Mouse (Mus musculus) midbrain, postnatal 0 days (tissue): ENCODE results near the gene Afdn. TPM values are rescaled to one million over a fixed set of nuclear protein-coding genes. Genes with fewer than 3 reads are reported as not detected.

Experiments
- ATAC-seq: fragments of 200-750 bp; cut with Nextera tagmentation; 2 replicates; pipeline ENCODE4 v1.8.0; 2017; ENCODE audit warnings: moderate number of reproducible peaks, mild to moderate bottlenecking, moderate TSS enrichment, moderate library complexity; ENCODE audit not compliant: low FRiP score
- DNase-seq: peaks from one replicate; pipeline ENCODE4 v3.0.0-alpha.2; 2015; ENCODE audit warnings: low spot score
- H3K27ac ChIP-seq: fragments of 300-500 bp; sonication (generic); 2 replicates; pipeline ENCODE4 v1.5.1; 2014; ENCODE audit warnings: low read depth, mild to moderate bottlenecking, low read length, mixed read lengths
- H3K27me3 ChIP-seq: fragments of 300-500 bp; sonication (generic); 2 replicates; pipeline ENCODE4 v1.6.1; 2014; ENCODE audit warnings: low read length, control low read depth, mixed read lengths; ENCODE audit not compliant: insufficient read depth
- H3K36me3 ChIP-seq: fragments of 300-500 bp; sonication (generic); 2 replicates; pipeline ENCODE4 v1.6.1; 2014; ENCODE audit warnings: low read length, control low read depth, mixed read lengths; ENCODE audit not compliant: insufficient read depth
- H3K4me1 ChIP-seq: fragments of 300-500 bp; sonication (generic); 2 replicates; pipeline ENCODE4 v1.6.1; 2014; ENCODE audit warnings: mild to moderate bottlenecking, control low read depth, antibody characterized with exemption, low read length, mixed read lengths; ENCODE audit not compliant: insufficient read depth
- H3K4me2 ChIP-seq: fragments of 300-500 bp; sonication (generic); 2 replicates; pipeline ENCODE4 v1.6.1; 2014; ENCODE audit warnings: low read depth, mild to moderate bottlenecking, low read length, mixed read lengths; ENCODE audit not compliant: poor library complexity, severe bottlenecking
- H3K4me3 ChIP-seq: fragments of 300-500 bp; sonication (generic); 2 replicates; pipeline ENCODE4 v1.5.1; 2014; ENCODE audit warnings: low read depth, mild to moderate bottlenecking, low read length, moderate library complexity
- H3K9ac ChIP-seq: fragments of 300-500 bp; sonication (generic); replicated peaks from 2 replicates; pipeline ENCODE4 v1.6.1; 2014; ENCODE audit warnings: mild to moderate bottlenecking, low read length, moderate library complexity, mixed read lengths; ENCODE audit not compliant: poor library complexity, severe bottlenecking
- H3K9me3 ChIP-seq: fragments of 300-500 bp; sonication (generic); 2 replicates; pipeline ENCODE4 v1.6.1; 2016; ENCODE audit warnings: low read length, control low read depth
- CTCF ChIP-seq: IDR thresholded peaks from 2 replicates; pipeline ENCODE4 v1.5.1; 2016; ENCODE audit warnings: antibody characterized with exemption, mild to moderate bottlenecking
- WGBS: fragments of 180-500 bp; shearing (Covaris S2); extraction: QIAGEN DNeasy Blood & Tissue Kit; methylation state at CpG from one replicate; pipeline ENCODE4 v1.1.7; 2014; 5-methylcytosine and 5-hydroxymethylcytosine counted together
- polyA plus RNA-seq: library from polyadenylated mRNA; unstranded; fragments of >200 nt; fragmentation: Nextera tagmentation; extraction: Ambion mirVana; gene quantifications from 2 replicates; pipeline ENCODE4 v1.2.1, GENCODE M21; 2015
- total RNA-seq: library from RNA; depleted of rRNA; stranded (reverse); fragments of >200 nt; gene quantifications from 2 replicates; pipeline ENCODE4 v1.2.3, GENCODE M21; 2014

Gene Afdn
- total and polyA plus RNA-seq, 2 experiments from 2014 or later: 100 to 138 TPM

DNA sequence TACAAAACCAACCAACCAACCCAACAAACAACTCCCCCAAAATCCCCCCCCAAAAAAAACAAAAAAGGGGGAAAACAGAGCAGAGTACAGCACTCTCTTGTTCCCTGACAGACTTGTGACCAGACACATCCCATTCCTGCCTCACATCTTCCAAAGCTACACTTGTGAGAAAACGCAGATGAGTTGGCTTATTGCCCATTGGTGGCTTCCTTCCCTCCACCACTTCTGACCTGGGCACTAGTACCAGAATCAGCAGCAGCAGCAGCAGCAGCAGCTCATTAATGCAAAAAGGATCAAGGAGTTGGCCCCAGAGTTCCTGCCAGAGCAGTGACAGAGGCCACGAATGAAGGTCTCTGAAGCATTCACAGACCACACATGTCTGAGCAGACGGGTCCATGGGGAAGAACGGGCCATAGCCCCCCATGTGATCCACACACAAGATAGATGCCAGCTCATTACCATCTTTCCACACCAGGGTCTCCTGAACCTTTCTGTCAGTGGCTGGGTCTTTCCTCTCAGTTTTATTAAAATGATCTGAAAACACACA lies 35.3 kb upstream of the Afdn start:
- Histone ChIP-seq H3K9ac (no peak overlapping the region), H3K27ac (no peak overlapping the region), H3K4me3 (no peak overlapping the region), H3K9me3 (no peaks in the 10 kb centered on the region), H3K36me3 (no peaks in the 10 kb centered on the region), H3K4me1 (0 out of 2 replicates have a peak, but pooled peaks cover 2% of the 10 kb centered on the region), H3K27me3 (no peaks in the 10 kb centered on the region), H3K4me2 (no peak overlapping the region)
- no peak for TF ChIP-seq CTCF
- ATAC-seq (no peak), DNase-seq (peak; percentile 63)
- WGBS: 40% methylated on average over 4 of the region's 4 CpGs

- Histone ChIP-seq H3K9ac (no peak overlapping the region), H3K4me1 (0 out of 2 replicates have a peak, but pooled peaks cover 2% of the 10 kb centered on the region), H3K36me3 (no peaks in the 10 kb centered on the region), H3K27me3 (no peaks in the 10 kb centered on the region), H3K4me2 (no peak overlapping the region), H3K4me3 (no peak overlapping the region), H3K27ac (no peak overlapping the region), H3K9me3 (no peaks in the 10 kb centered on the region)
- 91% methylated on average over 8 of the region's 8 CpGs for WGBS
- no peak for TF ChIP-seq CTCF
- DNase-seq (no peak), ATAC-seq (no peak)
These were observed 33.4 kb upstream of the Afdn start for GRCm38 (mm10) chr17:13726832-13727355.

- Histone ChIP-seq H3K4me3 (no peak overlapping the region), H3K27ac (no peak overlapping the region), H3K4me2 (no peak overlapping the region), H3K36me3 (no peaks in the 10 kb centered on the region), H3K9ac (no peak overlapping the region), H3K4me1 (peaks cover 2% of the 10 kb centered on the region; the same call in 1 of the 2 replicates), H3K27me3 (no peaks in the 10 kb centered on the region), H3K9me3 (no peaks in the 10 kb centered on the region)
- WGBS: 94% methylated on average over 6 of the region's 6 CpGs
- DNase-seq (no peak), ATAC-seq (no peak)
- no peak for TF ChIP-seq CTCF
These were observed 29.2 kb upstream of the Afdn start for GRCm38 (mm10) chr17:13730980-13731726.

- no peak overlapping the region for H3K4me3 ChIP-seq
- no peak overlapping the region for H3K9ac ChIP-seq
- H3K27ac ChIP-seq: no peak overlapping the region
- no peaks in the 10 kb centered on the region for H3K27me3 ChIP-seq
- WGBS: 74% methylated on average over 4 of the region's 4 CpGs
- H3K4me2 ChIP-seq: no peak overlapping the region
- H3K9me3 ChIP-seq: no peaks in the 10 kb centered on the region
- no peak for TF ChIP-seq CTCF
- no peaks in the 10 kb centered on the region for H3K36me3 ChIP-seq
- peaks cover 2% of the 10 kb centered on the region; the same call in 1 of the 2 replicates for H3K4me1 ChIP-seq
- no peak for ATAC-seq
- DNase-seq: no peak
These were observed 28.6 kb upstream of the Afdn start for GRCm38 (mm10) chr17:13731727-13732112.

- whole genome bisulfite sequencing: 61% methylated on average over 8 of the region's 8 CpGs
- no peak for ATAC-seq
- no peak overlapping the region for H3K27ac ChIP-seq
- H3K36me3 ChIP-seq: no peaks in the 10 kb centered on the region
- H3K4me1 ChIP-seq: peaks cover 2% of the 10 kb centered on the region; the same call in 1 of the 2 replicates
- no peaks in the 10 kb centered on the region for H3K9me3 ChIP-seq
- no peak overlapping the region for H3K4me3 ChIP-seq
- H3K27me3 ChIP-seq: no peaks in the 10 kb centered on the region
- H3K9ac ChIP-seq: no peak overlapping the region
- no peak for TF ChIP-seq CTCF
- DNase-seq: no peak
- H3K4me2 ChIP-seq: no peak overlapping the region
These were observed 27.7 kb upstream of the Afdn start for GRCm38 (mm10) chr17:13732685-13733084.

DNA sequence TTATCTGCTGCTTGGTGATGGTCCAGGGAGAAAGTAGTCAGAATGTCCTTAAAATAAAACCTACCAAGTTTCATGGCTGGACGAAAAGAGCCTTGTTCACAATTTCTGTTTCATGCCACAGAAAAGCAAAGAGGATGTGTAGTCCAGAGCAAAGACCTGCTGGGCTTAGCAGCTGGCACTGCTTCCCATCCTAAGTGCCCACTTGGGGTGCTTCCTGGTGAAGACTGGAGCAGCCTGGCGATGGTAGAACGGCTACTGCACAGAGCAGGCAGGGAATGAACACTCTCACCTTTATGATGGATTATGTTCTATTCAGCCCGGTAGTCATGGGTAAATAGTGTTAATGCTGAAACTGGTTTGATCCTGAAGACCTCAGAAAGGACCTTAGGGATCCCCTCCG lies 26.4 kb upstream of the Afdn start:
- Histone ChIP-seq H3K27ac (no peak overlapping the region), H3K4me1 (peaks cover 2% of the 10 kb centered on the region; the same call in 1 of the 2 replicates), H3K9ac (no peak overlapping the region), H3K4me2 (no peak overlapping the region), H3K4me3 (no peak overlapping the region), H3K9me3 (no peaks in the 10 kb centered on the region), H3K36me3 (no peaks in the 10 kb centered on the region), H3K27me3 (no peaks in the 10 kb centered on the region)
- no peak for TF ChIP-seq CTCF
- no peak for DNase-seq
- 92% methylated on average over 5 of the region's 5 CpGs for WGBS
- ATAC-seq: no peak
